In genomic region chr10:33592732-33593131, GRCm38 (mm10) we compare ENCODE assay signal across 18 mouse cellular contexts. TPM values are rescaled to one million over a fixed set of nuclear protein-coding genes. Genes with fewer than 3 reads are reported as not detected.
DNase-seq lines count a peak whose midpoint lies in the region.
"Had no signal": no experiment of that assay in that cellular context is flagged by ENCODE, and none has a peak within 500 bp of the region (broad histone marks: within the 10 kb centered on the region; RNA-seq: fewer than 3 reads in every experiment).

No protein-coding gene starts in this region.

- peak; percentile 2 for DNase-seq in adrenal gland, adult 2 months
- DNase-seq in adrenal gland, postnatal 25 days: no peak
- DNase-seq in heart, adult 11 months: peak; percentile 91
- no peak for DNase-seq in heart, adult 8-10 months (ENCODE audit: low spot score)
- peak; percentile 4 for DNase-seq in thymus, postnatal 14 days
- no peak for DNase-seq in thymus, postnatal 25 days
- peak; percentile 6 for DNase-seq in testis, postnatal 14 days (ENCODE audit: low spot score)
- DNase-seq: cerebellum, adult 11 months; cerebellum, postnatal 14 days; heart, adult 18-20 months; heart, postnatal 36 days; kidney, adult 8-10 months; layer of hippocampus, adult 9-11 months; liver, embryonic 13.5 days; lung, adult 2 months; lung, postnatal 14 days had no signal

RNA-seq across cellular contexts. Expression of gene Clvs2, which starts 31.8 kb away (rescaled TPM):
- under 1 TPM in 1 of 2 experiments, not detected in 1; 0.14 TPM for total RNA-seq in adrenal gland, adult 2 months (2021)
- 0.06 TPM in 1 of 2 replicates, not detected in the other for polyA plus RNA-seq in adrenal gland, adult 2 months (2012; rRNA removed)
- not detected in 2 replicates for total RNA-seq in adrenal gland, postnatal 25 days (2021)
- total RNA-seq in heart, adult 8-10 months (2022): not detected
- total RNA-seq: heart, adult 18-20 months; heart, postnatal 36 days; megakaryocyte progenitor cell, adult 5-6 weeks had no signal
- polyA plus RNA-seq: heart, embryonic 13.5 days; liver, embryonic 13.5 days; lung, adult 2 months had no signal

Comparison
In these comparisons a context has a peak if more than half of its experiments do, and no peak if none do; other contexts are left out.
1. DNase-seq: peak in adrenal gland, adult 2 months (single experiment), heart, adult 11 months (single experiment), thymus, postnatal 14 days (single experiment) and testis, postnatal 14 days (single experiment); none in adrenal gland, postnatal 25 days (single experiment), heart, adult 8-10 months (single experiment) and thymus, postnatal 25 days (single experiment).